Mouse (Mus musculus): ENCODE results near the gene Pnpla8. TPM values are rescaled to one million over a fixed set of nuclear protein-coding genes. Genes with fewer than 3 reads are reported as not detected.

Gene Pnpla8
- polyA plus RNA-seq, 1 experiment from 2014 or later, result 25.7 TPM

DNA sequence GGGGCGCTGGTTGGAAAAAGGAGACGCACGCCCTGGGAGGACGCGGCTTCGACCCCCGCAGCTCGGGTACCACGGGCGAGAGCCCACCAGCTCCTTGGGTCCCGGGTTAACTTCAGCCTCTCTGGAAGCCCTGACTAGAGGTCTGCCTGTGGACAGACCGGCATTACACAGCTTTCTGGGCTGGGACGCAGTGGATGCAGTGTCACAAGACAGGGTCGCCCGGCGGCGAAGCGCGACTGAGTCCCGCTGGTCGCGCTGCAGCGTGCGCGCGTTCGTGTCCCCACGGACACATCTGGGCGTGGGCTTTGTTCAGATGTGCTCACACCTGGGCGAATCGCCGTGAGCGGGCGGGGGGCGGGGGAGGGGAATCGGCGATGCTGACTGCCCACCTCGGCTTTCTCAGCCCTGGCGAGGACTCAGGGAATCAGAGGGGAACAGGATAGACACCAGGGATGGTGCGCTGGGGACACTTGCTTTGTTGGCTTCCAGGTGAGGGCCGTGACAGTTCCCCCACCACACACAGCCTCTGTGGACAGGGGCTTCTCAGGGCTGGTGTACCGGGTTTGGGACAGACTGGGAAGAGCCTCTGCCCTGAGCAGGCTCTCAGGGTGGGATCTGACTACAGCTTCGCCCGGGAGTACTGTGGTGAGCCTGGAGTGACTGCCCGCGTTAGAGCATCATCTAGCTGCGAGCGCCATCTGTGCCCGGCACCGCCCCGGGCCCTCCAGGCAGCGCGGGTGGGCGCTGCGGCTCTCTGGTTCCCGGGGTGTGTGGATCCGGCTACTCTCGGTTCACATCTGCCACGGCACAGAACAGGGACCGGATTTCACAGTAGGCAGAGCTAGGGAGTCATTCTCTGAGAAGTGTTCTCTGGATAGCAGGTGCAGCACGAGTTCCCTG, 108.4 kb downstream of the Pnpla8 start:
- Histone ChIP-seq H3K9me3 (replicated peaks) (no peaks in the 10 kb centered on the region), H3K9ac (no peak overlapping the region), H3K4me2 (peak overlapping the region; percentile 72), H3K36me3 (no peaks in the 10 kb centered on the region), H3K27me3 (replicated peaks) (peaks cover 51% of the 10 kb centered on the region), H3K27ac (no peak overlapping the region), H3K4me3 (peak overlapping the region; percentile 52), H3K4me1 (peaks cover 5% of the 10 kb centered on the region; the same call in 1 of the 2 replicates)
- peak; percentile 33 for ATAC-seq
- WGBS (ENCODE audit: insufficient replicate concordance), result under 1% methylated on average over 61 of the region's 61 CpGs

DNA sequence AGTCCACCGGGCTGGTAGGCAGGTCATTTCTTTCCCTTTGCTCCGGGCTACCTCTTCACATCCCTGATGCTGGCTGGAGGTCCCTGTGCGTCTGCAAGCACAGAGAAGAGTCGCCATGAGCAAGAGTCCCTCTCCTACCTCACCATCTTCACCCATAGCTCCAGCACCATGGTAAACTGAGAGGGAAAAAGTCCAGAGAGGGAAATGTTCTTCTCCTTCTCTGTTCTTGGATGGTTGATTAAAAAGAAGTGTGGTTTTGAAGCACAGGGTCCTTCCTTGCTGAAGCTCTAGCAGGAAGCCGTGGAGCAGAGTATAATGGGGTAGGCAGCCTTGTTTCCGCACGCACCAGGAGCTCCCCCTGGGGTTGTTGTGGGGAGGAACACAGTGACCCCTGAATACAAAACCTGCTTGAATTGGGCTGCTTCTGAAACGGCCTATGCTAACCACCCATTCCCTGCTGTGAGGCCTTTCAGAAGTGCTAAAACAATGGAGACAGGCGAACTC, 109.1 kb downstream of the Pnpla8 start:
- WGBS (ENCODE audit: insufficient replicate concordance), result 5% methylated on average over 9 of the region's 9 CpGs
- Histone ChIP-seq H3K4me1 (peaks cover 5% of the 10 kb centered on the region; the same call in 1 of the 2 replicates), H3K27me3 (replicated peaks) (peaks cover 51% of the 10 kb centered on the region), H3K27ac (no peak overlapping the region), H3K36me3 (no peaks in the 10 kb centered on the region), H3K4me2 (peak overlapping the region; percentile 72), H3K9me3 (replicated peaks) (no peaks in the 10 kb centered on the region), H3K4me3 (peak overlapping the region; percentile 52), H3K9ac (no peak overlapping the region)
- ATAC-seq, result no peak

DNA sequence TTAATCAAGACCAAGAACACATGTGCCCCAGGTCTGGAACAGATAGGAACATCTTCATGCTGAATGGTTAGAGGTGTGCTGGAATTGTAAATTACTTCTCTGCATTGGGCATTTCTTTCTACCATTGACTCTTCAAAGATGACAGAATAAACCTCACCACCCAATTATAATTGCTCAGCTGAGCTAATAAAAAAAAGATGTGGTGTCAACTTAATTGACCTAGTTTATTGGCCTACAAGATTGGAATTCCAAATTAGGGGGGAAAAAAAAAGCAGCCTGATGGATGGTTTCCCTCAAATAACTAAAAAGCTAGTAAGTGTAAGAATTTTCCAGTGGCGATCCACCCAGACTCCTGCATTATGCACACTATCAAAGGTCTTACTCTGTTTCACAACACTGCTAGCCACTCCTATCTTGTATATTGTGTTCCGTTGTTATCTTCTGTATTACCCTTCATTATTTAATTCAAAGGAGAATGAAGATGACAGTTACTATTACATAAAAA, 116.0 kb downstream of the Pnpla8 start:
- Histone ChIP-seq H3K27me3 (replicated peaks) (peaks cover 1% of the 10 kb centered on the region), H3K4me1 (no peaks in the 10 kb centered on the region), H3K27ac (no peak overlapping the region), H3K4me3 (no peak overlapping the region), H3K4me2 (no peak overlapping the region), H3K9me3 (replicated peaks) (no peaks in the 10 kb centered on the region), H3K36me3 (no peaks in the 10 kb centered on the region), H3K9ac (no peak overlapping the region)
- WGBS (ENCODE audit: insufficient replicate concordance), result 76% methylated on average over 2 of the region's 2 CpGs
- no peak for ATAC-seq

DNA sequence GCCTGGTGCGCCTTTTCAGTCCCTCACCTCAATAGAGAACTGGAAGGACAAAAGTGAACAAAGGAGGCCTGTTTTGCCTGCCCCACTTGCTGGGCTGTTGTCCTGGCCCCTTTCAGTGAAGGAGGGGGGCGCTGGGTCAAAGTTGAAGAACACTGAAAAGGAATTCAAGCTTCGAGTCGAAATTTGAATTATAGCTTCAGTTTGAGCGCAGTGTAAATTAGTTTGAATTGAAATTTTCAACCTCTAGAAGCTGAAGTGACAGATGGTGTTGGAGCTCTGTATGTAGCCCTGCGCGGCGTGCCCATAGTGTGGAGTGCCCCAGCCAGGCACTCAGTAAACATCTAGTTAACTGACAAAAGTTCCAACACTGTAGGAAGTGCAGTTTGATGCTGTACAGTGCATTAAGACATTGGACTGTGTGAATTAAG, 117.0 kb downstream of the Pnpla8 start:
- WGBS (ENCODE audit: insufficient replicate concordance), result 63% methylated on average over 8 of the region's 8 CpGs
- Histone ChIP-seq H3K9ac (no peak overlapping the region), H3K27ac (no peak overlapping the region), H3K4me1 (no peaks in the 10 kb centered on the region), H3K9me3 (replicated peaks) (no peaks in the 10 kb centered on the region), H3K36me3 (no peaks in the 10 kb centered on the region), H3K4me2 (no peak overlapping the region), H3K27me3 (replicated peaks) (no peaks in the 10 kb centered on the region), H3K4me3 (no peak overlapping the region)
- no peak for ATAC-seq

DNA sequence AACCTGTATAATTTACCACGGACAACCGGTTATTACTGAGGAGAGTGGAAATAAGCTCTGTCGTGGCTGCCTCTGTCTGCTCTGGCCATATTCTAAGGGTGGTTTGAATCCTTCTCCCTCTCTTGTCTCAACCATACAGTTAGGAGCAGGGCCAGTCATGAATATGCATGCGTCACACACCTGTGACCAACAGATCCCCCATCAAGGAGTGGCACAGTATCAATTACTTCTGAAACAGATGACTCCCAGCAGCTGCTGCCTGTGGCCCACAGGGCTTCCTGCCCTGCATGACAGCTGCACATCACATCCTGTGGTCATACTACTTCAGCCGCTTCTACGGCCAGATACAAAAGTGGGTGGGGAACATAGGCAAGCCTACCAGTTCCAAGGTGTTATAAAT, 122.9 kb downstream of the Pnpla8 start:
- Histone ChIP-seq H3K4me2 (no peak overlapping the region), H3K9ac (no peak overlapping the region), H3K4me3 (no peak overlapping the region), H3K36me3 (no peaks in the 10 kb centered on the region), H3K9me3 (replicated peaks) (no peaks in the 10 kb centered on the region), H3K27me3 (replicated peaks) (no peaks in the 10 kb centered on the region), H3K27ac (no peak overlapping the region), H3K4me1 (no peaks in the 10 kb centered on the region)
- 51% methylated on average over 6 of the region's 6 CpGs for WGBS (ENCODE audit: insufficient replicate concordance)
- ATAC-seq, result no peak

DNA sequence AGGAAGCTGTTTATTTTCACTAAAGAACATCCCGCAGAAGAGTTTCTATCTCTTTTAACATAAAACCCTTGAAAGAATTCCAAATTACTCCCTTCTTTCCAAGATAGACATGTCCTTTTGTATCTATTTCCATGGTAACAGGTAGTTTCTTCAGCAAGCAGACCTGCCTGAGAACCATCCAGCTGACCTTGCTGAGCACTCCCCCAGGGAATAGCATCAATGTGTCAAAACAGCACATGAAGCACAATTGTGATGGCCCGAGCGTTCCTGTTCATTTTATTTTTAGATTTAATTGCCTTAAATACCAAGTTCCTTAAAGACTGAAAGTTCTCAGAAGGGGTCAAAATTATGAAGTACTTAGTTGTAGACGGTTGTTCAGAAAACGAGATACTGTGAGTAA, 124.1 kb downstream of the Pnpla8 start:
- H3K4me3 ChIP-seq, result no peak overlapping the region
- H3K4me2 ChIP-seq, result no peak overlapping the region
- no peaks in the 10 kb centered on the region for H3K9me3 ChIP-seq (replicated peaks)
- 62% methylated on average over 5 of the region's 5 CpGs for WGBS (ENCODE audit: insufficient replicate concordance)
- no peaks in the 10 kb centered on the region for H3K36me3 ChIP-seq
- H3K4me1 ChIP-seq, result no peaks in the 10 kb centered on the region
- ATAC-seq, result no peak
- no peaks in the 10 kb centered on the region for H3K27me3 ChIP-seq (replicated peaks)
- no peak overlapping the region for H3K27ac ChIP-seq
- H3K9ac ChIP-seq, result no peak overlapping the region

DNA sequence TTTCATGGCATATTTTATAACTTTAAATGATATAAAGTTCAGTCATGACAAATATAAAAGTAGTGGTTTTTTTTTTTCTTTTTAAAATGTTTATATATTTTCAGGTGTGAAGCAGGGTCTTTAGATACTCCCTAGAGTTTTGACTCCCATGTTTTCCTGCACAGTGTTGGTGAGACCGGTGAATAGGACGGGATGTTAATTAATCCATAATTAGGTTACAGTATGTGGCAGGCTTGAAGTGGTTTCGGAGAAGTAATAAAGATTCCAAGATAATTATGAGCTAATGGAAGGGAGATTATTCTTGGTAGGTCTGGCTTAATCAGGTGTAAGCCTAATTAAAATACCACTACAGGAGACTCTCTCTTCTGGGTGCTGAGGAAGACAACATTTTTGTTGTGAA, 125.0 kb downstream of the Pnpla8 start:
- H3K27ac ChIP-seq, result no peak overlapping the region
- H3K4me3 ChIP-seq, result no peak overlapping the region
- no peaks in the 10 kb centered on the region for H3K9me3 ChIP-seq (replicated peaks)
- H3K9ac ChIP-seq, result no peak overlapping the region
- no peaks in the 10 kb centered on the region for H3K27me3 ChIP-seq (replicated peaks)
- 71% methylated on average over 3 of the region's 3 CpGs for WGBS (ENCODE audit: insufficient replicate concordance)
- H3K4me2 ChIP-seq, result no peak overlapping the region
- H3K36me3 ChIP-seq, result no peaks in the 10 kb centered on the region
- H3K4me1 ChIP-seq, result no peaks in the 10 kb centered on the region
- no peak for ATAC-seq

DNA sequence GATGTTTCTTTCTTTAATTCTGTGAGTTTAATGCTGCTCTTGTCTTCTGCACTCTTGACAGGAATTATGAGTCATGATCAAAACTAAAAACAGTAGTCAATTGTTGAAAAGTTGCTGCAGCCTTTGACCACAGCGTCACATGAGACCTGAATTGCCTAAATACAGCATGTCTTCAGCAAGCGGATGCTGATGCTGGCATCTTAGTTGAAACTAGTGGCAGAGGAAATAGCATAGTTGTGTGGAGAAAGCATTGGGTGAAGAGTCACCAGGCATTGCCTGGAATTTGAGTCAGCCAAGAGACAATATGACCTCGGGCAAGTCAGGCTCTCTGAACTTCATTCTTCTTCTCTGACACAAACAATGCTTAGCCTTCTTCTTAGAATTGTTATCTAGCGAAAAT, 133.9 kb downstream of the Pnpla8 start:
- WGBS (ENCODE audit: insufficient replicate concordance), result 62% methylated on average over 4 of the region's 4 CpGs
- no peak overlapping the region for H3K4me3 ChIP-seq
- no peaks in the 10 kb centered on the region for H3K9me3 ChIP-seq (replicated peaks)
- no peak overlapping the region for H3K9ac ChIP-seq
- no peak overlapping the region for H3K4me2 ChIP-seq
- H3K4me1 ChIP-seq, result no peaks in the 10 kb centered on the region
- no peak overlapping the region for H3K27ac ChIP-seq
- no peaks in the 10 kb centered on the region for H3K27me3 ChIP-seq (replicated peaks)
- no peak for ATAC-seq
- no peaks in the 10 kb centered on the region for H3K36me3 ChIP-seq

DNA sequence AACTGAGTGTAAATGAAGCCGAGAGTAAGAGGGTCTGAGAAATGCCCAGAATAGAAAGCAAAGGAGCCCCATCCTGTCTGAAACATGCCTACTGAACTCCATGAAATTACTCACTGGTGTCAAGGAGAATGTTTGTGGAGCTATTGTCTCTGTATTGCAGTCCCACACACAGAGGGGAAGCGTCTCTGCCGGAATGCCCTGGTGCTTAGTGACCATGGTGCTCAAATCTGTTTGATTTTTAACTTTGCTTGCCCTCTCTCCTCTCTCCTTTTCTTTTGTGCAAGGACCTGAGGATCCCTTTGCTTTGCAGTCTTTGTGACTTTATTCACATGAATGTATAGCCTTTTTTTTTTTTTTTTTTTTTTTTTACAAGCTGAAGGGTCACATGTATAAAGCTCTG, 136.3 kb downstream of the Pnpla8 start:
- Histone ChIP-seq H3K27me3 (replicated peaks) (no peaks in the 10 kb centered on the region), H3K4me3 (no peak overlapping the region), H3K9ac (no peak overlapping the region), H3K36me3 (no peaks in the 10 kb centered on the region), H3K4me2 (no peak overlapping the region), H3K9me3 (replicated peaks) (no peaks in the 10 kb centered on the region), H3K4me1 (no peaks in the 10 kb centered on the region), H3K27ac (no peak overlapping the region)
- ATAC-seq, result no peak
- WGBS (ENCODE audit: insufficient replicate concordance), result 55% methylated on average over 3 of the region's 3 CpGs

DNA sequence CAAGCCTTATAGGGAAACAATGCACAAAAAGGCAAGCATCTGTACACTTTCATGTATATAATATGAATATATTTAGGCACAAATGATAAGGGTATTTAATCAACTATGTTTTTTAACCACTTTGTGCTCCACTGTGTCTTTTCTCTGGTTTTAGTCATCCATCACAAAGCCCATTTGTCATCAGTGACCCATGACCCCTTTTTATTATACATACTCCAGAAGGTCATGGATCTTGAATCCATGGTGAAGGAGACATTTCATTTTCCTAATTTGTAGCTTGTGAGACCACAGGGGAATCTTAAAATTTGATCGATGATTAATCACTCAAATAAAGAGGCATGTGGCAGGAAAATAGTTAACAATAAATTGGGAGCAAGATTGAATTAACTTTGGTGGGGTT, 136.7 kb downstream of the Pnpla8 start:
- Histone ChIP-seq H3K27ac (no peak overlapping the region), H3K4me1 (no peaks in the 10 kb centered on the region), H3K9me3 (replicated peaks) (no peaks in the 10 kb centered on the region), H3K4me2 (no peak overlapping the region), H3K4me3 (no peak overlapping the region), H3K36me3 (no peaks in the 10 kb centered on the region), H3K27me3 (replicated peaks) (no peaks in the 10 kb centered on the region), H3K9ac (no peak overlapping the region)
- 87% methylated on average over 1 of the region's 1 CpGs for WGBS (ENCODE audit: insufficient replicate concordance)
- ATAC-seq, result no peak

DNA sequence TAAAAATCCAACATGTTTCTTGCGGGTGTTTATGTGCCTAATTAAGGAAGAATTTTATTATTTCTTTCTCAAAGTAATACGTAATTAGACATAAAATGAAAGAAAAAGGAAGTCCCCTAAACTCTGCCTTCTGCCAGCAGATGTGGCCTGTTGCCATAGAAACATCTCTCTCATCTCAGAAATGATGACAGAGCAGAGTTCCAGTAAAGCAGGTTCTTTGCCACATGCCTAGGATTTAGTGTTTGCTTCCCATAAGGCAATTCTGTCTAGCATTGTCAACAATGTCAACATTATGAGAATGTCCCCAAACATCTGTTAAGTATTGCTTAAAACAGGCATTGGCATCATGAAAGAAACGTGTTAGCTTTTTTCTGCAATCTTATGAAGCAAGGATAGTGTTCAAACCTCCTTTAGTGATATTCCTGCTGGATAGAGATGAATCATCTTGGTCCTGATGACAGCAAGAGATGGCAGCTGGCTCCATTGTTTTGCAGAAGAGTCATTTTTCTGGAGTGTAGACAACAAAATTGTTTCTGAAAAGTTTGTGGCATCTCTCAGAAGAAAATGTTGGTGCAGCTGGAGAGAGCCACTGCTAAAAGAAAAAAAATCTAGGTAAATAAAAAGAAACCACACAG, 150.0 kb downstream of the Pnpla8 start:
- Histone ChIP-seq H3K4me3 (no peak overlapping the region), H3K4me1 (no peaks in the 10 kb centered on the region), H3K9ac (no peak overlapping the region), H3K9me3 (replicated peaks) (no peaks in the 10 kb centered on the region), H3K36me3 (no peaks in the 10 kb centered on the region), H3K4me2 (no peak overlapping the region), H3K27me3 (replicated peaks) (no peaks in the 10 kb centered on the region), H3K27ac (no peak overlapping the region)
- no peak for ATAC-seq
- WGBS (ENCODE audit: insufficient replicate concordance), result 52% methylated on average over 3 of the region's 3 CpGs

All from liver, embryonic 12.5 days (tissue).